Mouse (Mus musculus) megakaryocyte, embryonic 14.5 days (primary cell): ENCODE results near the gene Gcgr.

ENCODE experiments used
- FLI1 ChIP-seq: IDR thresholded peaks from 2 replicates; pipeline ENCODE4 v1.6.1; 2012; ENCODE audit warnings: low read length, inconsistent platforms, mixed read lengths
- GATA1 ChIP-seq: IDR thresholded peaks from 3 replicates; pipeline ENCODE4 v1.6.1; 2012; ENCODE audit warnings: mixed read lengths, low read length, inconsistent platforms, borderline replicate concordance

DNA sequence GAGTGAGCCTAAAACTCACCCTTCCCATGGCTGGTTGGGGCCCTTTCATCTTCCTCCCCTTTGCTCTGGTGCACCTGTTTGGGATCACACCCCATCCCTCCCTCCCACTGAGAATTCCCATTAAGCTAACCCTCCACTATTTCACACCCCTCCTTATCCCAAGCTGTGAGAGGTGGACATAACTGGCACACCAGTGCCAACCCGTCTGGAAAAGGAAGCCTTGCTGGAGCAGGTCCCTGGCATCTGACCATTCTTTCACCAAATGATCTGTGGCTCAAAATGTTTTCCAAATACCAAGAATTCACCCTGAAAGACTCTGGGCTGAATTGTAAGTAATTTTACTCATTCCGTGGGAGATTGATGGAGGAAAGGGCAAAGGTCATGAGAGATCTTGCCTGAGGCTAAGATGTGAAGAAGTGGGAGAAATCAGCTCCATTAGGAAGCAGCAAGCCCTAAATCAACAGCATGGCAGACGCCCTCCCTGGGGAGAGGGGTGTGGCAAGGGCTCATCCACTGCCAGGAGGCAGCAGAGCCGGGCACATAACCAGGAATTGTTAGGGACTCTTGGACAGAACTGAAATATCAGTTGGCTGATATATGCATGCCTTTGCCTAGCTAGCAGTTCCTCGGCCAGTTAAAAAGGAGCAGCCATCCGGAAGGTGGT, 17.6 kb upstream of the Gcgr start:
- no peak for TF ChIP-seq GATA1
- no peak for TF ChIP-seq FLI1
